Mouse (Mus musculus): ENCODE results near the gene Mgrn1.
A peak's percentile ranks its signal among the peaks of the same experiment; 100 is the strongest.

Mgrn1 gene

DNA sequence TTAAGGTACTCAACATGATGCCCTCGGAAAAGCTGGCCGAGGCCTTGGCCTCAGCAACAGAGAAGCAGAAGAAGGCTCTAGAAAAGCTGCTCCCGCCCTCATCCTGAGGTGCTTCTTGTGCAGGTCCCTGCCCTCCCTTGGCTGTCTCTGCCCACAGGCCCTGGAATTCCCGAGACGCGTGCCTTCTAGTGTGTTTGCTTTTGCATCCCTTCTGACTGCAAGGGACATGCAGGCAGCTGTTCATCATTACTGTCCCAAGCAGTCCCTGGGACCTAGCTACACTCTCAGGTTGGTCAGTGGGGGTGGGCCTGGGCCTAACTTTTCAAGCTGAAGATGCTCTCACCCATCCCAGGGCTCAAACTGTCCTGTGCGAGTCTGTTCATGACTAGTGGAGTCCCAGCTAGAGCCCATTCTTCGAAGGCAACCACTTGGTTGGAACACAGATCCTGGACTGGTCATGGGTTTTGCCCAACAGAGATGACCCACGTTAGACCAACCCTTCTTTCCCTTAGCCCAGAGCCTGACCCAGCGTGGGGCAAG, 54.3 kb downstream of the Mgrn1 start:
- DNase-seq (ENCODE audit: low spot score) = no peak

GRCm38 (mm10) chr16:4941016-4941415, 55.0 kb downstream of the Mgrn1 start:
- no peak for DNase-seq (ENCODE audit: low spot score)

- DNase-seq (ENCODE audit: low spot score) = no peak
These were observed 56.8 kb downstream of the Mgrn1 start for GRCm38 (mm10) chr16:4942868-4943267.

DNA sequence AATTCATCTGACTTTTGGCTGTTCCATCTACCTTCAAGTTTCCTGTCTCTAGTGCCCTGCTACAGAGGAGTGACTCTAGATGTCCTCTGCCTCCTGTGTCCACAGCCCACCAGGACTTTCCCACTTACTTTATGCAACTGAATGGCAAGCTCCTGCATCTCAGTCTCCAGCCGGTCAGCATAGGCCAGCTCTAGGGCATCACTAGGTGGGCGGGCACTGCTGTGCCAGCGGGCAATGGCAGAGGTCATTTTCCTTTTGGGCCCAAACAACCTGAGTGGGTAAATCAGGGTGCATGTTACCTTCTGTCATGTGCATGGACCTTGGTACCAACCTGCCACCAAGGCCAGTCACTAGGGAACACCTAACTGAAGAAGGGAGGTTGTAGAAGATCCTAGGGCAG, 57.4 kb downstream of the Mgrn1 start:
- DNase-seq (ENCODE audit: low spot score) = no peak

DNA sequence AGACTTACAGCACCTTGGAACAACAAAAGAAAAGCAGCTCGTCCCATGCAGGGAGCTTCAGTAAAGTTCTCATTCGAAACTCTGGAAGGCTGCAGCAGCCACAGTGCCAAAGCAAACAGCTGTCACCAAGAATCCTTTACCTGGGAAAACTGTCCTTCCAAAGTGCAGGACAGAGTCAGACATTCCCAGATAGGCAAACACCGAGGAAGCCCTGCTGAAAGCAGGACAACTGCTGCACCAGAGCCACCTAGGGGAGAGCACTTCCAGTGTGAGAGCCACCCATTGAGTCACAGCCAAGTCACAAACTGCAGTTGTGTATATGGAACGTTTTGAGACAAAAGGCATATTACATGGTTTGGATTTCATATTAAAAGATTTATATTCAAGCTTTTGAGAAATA, 59.4 kb downstream of the Mgrn1 start:
- no peak for DNase-seq (ENCODE audit: low spot score)

GRCm38 (mm10) chr16:4946155-4946554, 60.1 kb downstream of the Mgrn1 start:
- DNase-seq (ENCODE audit: low spot score) = no peak

- DNase-seq (ENCODE audit: low spot score) = no peak
These were observed 61.3 kb downstream of the Mgrn1 start for GRCm38 (mm10) chr16:4947378-4947777.

DNA sequence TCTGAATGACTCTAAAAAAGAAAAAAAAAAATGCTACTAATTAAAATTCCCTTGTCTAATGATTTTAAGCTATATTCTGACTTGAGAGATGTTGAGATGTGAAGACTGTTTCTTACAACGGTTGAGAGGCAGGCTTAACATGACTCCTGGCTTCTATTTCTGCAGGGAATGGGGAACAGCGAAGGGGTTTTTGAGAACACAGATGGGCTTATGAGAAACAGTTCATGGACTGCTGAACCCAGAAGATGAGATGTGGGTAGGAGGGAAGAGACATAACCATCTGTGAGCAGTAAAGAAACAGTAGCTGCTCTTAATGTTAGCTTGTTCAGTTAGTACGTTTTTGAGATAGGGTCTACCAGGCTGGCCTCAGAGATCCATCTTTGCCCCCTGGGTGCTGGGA, 70.6 kb downstream of the Mgrn1 start:
- no peak for DNase-seq (ENCODE audit: low spot score)

- DNase-seq (ENCODE audit: low spot score) = no peak
These were observed 71.4 kb downstream of the Mgrn1 start for GRCm38 (mm10) chr16:4957446-4957845.

DNA sequence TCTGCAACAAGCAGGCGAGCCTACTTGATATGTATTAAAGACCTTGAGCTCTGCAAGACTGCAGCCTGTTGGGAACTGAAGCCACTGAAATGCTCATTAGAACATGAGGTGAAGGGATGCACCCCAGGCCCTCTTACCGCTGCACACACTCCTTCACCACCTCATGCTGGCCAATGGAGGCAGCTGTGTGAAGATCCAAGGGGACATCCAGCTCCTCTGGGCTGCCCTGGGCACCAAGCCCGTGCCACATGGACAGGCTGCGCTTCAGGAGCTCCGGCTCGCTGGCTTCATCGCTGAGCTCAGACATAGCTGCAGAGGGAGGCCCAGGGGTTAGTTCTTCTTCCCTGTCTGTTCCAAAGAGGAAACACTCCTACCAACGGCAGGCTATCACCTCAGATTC, 74.2 kb downstream of the Mgrn1 start:
- no peak for DNase-seq (ENCODE audit: low spot score)

DNA sequence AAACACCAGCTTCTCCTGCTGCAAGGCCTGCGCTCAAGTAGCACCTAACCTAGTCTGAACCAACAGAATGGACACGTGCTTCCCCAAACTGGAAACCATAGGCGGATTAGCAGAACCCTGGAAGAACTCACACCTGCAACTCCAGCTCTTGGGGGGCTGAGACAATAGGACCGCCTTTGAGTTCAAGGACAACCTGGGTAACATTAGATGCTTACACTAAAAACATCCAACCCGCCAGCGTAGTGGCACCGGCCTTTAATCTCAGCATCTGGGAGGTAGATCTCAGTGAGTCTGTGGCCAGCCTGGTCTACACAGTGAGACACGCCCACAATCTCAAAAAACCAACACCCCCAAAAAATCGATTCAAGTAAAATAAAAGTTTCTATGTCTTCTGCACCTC, 77.3 kb downstream of the Mgrn1 start:
- DNase-seq (ENCODE audit: low spot score) = no peak

- DNase-seq (ENCODE audit: low spot score) = peak; percentile 98
These were observed 78.0 kb downstream of the Mgrn1 start, which contains the start of gene Anks3 for GRCm38 (mm10) chr16:4963797-4964709. TSS of gene Anks3 (minus strand) at chr16:4964205.

DNA sequence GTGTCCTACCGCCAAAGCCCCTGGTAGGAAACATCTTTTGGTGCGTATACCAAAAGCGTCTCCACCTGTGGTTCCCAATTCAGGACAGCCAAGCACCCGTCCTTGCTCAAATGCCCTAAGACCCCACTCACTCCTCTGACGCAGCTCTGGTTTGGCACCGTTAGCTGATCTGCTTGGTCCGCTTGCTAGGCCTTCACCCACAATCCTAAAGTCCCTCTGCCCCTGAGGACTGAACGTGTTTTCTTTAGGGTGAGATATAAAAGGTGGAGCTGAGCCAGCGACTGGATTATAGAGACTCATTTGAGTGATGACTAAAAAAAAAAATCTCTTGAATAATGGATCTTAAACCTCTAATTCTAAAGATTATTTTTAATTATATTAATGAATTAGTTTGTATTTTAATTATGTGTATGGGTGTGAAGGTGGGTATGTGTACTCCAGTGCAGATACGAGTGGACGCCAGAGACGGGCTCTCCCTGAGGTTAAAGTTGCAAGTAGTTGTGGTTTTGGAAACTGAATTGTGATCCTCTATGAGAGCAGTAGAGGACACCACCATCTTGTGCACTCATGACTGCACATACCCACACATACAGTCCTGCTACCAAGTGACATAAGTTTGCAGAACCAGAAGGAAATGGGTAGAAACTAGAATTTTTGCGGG, 78.8 kb downstream of the Mgrn1 start:
- no peak for DNase-seq (ENCODE audit: low spot score)

DNA sequence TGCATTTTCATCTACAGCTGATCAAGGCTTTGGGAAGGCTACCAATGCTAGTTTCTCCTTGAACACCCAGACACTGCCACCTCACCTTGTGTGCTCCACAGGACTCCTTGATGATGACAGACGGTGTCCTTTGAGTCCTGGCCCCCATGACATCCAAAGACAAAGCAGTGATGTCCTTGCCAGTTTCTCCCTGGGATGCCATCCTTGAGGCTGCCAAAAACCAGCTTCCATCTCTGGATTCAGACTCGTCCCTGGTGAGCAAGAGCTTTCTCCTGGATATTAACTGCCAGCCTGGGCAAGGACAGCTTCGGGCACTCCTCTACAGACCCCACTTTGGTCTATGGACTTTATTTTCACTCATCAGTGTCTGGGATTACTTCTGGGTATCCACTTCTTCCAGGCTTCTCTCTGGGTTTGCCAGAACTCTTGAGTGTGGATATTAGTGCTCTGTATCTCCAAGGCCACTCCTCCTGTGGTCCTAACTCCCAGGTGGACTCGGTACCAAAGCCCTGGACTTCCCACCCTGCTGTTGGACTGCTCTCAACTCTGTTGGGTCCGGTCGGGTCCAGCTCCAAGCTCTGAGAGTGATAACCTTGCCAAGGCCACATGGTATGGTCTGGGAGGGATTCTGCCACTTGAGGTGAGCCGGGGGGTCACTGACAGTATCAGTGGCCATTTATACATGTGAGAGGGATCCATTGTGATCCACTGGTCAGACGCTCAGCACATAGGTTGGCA, 79.5 kb downstream of the Mgrn1 start:
- no peak for DNase-seq (ENCODE audit: low spot score)

- DNase-seq (ENCODE audit: low spot score) = no peak
These were observed 82.4 kb downstream of the Mgrn1 start for GRCm38 (mm10) chr16:4968426-4968825.

GRCm38 (mm10) chr16:4969055-4969843, 83.2 kb downstream of the Mgrn1 start:
- no peak for DNase-seq (ENCODE audit: low spot score)

DNA sequence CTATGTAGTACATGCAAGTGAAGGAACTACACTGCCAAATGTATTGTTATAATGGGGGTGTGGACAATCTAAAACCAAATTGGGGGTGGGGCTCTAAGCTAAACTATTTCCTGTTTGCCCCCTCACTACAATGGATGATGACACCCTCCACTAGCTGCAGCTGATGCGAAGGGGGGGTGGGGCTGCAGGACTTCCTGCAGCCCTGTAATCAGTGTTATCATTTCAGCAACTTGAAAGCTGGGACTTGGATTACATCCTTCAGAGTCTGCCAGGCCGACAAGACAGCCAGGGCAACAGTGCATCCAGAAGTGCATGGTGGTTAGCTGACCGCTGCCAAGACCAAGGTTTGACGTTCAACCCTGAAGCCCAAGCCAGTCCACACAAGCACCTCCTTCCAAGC, 85.6 kb downstream of the Mgrn1 start:
- no peak for DNase-seq (ENCODE audit: low spot score)

DNA sequence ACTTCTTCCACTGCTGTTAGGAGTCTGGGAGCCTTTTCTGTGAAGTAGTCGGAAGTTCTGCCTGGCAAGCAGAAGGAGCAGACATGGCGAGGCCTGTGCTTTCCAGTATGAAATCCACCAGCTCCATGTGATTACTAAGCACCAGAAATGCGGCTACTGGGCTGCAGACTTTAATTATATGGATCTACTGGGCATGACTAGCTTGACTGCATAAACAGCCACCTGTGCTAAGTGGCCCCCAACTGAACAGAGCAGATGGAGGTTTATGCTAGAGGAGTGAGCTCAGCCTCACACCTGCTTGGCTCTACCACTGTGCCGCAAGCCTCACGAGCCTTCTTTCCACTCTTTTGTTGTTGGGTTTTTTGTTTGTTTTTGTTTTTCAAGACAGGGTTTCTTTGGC, 88.5 kb downstream of the Mgrn1 start:
- DNase-seq (ENCODE audit: low spot score) = no peak

DNA sequence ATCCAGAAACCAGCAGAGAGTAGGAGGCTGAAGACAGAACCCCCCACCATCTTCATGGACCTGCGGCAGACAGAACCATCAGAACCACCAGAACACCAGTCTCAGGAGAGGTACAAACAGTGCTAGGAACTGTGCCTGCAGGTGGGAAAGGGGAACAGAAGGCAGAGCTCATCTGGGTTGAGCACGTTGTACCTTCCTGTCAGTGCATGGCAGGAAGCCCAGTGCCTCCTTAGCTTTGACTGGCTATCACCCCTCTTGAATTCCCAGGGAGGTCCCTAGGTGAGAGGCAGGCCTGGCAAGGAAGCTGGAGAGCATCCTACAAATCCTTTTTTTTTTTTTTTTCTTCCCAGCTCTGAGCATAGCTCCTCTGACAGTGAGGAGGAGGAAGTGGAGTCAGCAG, 90.1 kb downstream of the Mgrn1 start:
- no peak for DNase-seq (ENCODE audit: low spot score)

- DNase-seq (ENCODE audit: low spot score) = no peak
These were observed 92.4 kb downstream of the Mgrn1 start for GRCm38 (mm10) chr16:4978275-4979051.

Data from ovary, adult 18-20 months (tissue).